Mouse (Mus musculus) thymus, postnatal 0 days (tissue): ENCODE results near the gene Araf. TPM values are rescaled to one million over a fixed set of nuclear protein-coding genes. Genes with fewer than 3 reads are reported as not detected.

Experiments
- DNase-seq: peaks from one replicate; pipeline ENCODE4 v3.0.0-alpha.2; 2015; ENCODE audit warnings: low spot score
- microRNA-seq: library from miRNA; unstranded; fragments of <30 nt; microRNA quantifications from one replicate; pipeline ENCODE4, GENCODE M21; 2016; ENCODE audit warnings: borderline number of aligned reads
- polyA plus RNA-seq: library from polyadenylated mRNA; unstranded; fragments of >200 nt; fragmentation: Nextera tagmentation; extraction: Ambion mirVana; gene quantifications from 2 replicates; pipeline ENCODE4 v1.2.1, GENCODE M21; 2015

The Araf gene
- polyA plus RNA-seq, 1 experiment from 2014 or later, result 81.8 TPM

DNA sequence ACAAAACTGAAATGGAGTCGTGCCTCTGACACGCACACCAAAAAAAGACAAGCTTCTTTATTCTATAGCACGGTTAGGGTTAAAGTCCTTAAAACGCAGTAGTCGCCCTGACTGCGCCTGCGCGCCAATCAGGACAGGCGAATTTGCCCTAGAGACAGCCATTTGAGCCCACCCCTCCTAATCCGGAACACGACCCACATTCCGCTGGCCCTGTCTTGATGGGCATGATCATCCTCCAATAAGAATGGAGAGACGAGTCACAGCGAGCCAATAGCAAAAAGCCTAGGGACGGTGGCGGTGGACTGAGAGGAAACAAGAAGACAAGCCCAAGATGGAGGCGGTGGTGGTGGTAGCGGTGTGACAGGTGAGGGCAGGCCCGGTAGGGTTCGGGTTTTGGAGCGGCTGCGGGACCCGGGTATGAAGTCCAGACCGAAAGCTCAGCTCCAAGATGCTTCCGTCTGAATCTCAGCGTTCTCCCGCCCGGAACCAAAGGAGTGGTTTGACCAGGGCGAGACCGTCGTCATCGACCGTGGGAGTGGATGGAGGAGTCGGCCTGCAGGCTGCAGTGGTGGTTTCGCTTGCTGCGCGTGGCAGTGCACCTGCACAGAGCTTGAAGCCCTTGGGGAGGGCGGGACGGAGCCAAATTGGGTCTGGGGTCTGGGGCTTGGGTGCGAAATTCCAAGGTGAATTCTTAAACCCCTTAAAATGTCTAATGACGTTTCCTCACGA lies 50.8 kb downstream of the Araf start:
- DNase-seq, result peak; percentile 95

DNA sequence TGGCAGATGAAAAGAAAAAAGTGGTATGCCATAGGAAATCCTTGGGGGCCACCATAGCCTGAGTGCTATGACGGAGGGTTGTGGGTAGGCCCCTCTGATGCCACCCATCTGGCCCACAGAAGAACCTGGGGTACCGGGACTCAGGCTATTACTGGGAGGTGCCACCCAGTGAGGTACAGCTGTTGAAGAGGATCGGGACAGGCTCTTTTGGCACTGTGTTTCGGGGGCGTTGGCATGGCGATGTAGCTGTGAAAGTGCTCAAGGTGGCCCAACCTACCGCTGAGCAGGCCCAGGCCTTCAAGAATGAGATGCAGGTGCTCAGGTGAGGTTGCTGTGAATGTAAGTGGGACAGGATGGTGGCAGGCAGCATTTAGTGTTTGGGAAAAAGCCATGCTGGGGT lies 56.2 kb downstream of the Araf start:
- DNase-seq, result no peak

- DNase-seq, result no peak
Observed at GRCm38 (mm10) chrX:20861453-20862104, 64.0 kb downstream of the Araf start.

GRCm38 (mm10) chrX:20862105-20863065 lies 64.8 kb downstream of the Araf start:
- DNase-seq, result no peak

DNA sequence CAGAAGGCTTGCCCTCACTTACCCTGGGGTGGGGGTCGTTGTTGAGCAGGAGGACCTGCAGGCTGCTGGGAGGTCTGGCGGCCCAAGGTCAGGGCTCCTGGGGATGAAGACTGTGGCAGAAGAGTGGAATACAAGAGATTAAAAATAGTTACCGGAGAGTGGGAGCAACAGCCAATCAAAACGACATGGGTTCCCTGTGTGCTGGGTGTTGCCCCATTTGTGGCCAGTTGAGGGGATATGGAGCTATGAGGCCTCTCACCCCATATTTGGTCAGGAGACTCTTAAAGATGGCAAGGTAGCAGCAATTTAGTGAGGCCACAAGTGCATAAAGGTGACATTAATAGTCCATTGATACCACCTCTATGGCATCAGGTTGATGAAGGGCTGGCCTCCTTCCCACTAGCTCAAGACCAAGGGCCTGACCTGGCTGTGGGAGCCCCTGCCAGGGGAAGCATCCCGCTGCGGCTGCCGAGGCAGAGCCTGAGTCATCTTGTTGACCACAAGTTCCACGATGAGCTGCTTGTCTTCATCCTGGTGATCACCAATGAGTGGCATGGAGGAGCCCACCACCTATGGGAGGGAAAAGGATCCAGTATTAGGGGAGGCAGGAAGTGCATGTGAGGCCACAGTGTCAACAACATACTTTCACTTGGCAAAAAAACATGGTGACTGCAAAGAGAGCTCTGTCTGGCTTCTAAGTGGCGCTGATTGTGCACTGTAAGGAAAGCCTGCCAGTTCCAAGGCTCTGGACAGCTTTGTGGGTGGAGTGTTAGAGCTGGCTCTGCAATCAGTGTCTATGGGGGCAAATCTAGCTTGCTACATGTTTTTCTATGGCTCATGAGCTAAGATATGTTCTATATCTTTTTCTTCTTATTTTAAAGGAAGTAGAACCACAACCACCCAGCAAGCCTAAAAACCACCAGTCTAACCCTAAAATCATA lies 65.8 kb downstream of the Araf start:
- no peak for DNase-seq

- no peak for DNase-seq
Observed at GRCm38 (mm10) chrX:20868091-20868490, 70.5 kb downstream of the Araf start.

DNA sequence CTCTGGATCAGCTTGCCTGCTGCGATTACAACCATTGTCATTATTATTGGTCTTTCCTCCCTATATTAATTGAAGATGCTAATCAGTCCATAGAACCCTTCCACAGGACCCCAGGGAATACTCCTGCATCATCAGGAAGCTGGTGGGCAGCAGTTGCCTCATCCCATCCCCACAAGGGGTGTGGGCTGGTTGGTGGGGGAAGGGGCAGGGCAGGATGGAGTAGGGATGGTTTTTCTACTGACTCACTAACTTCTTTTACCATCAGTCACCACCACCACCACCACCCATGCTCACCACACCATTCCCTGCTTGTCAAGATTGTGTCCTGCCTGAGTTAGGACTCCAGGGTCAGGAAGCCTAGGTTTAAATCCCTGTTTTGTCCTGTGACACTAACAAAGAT lies 71.6 kb downstream of the Araf start:
- no peak for DNase-seq

- DNase-seq, result no peak
Observed at GRCm38 (mm10) chrX:20869962-20870513, 72.4 kb downstream of the Araf start, which contains the start of gene Timp1. Gene Timp1, plus strand, starts transcription at chrX:20870166.

- no peak for DNase-seq
Observed at GRCm38 (mm10) chrX:20872928-20873500, 75.4 kb downstream of the Araf start.

- no peak for DNase-seq
Observed at GRCm38 (mm10) chrX:20875241-20875640, 77.6 kb downstream of the Araf start.

GRCm38 (mm10) chrX:20910074-20910473 lies 112.5 kb downstream of the Araf start:
- DNase-seq, result no peak

Small RNAs within 50 kb of the gene (microRNA-seq; reads per million reads assigned to microRNA genes)
- gene Gm24824, result not detected
- gene Mir5617, result not detected

Other genes starting within 250 kb of the Araf start
- gene Rgn, start 248.0 kb upstream of the Araf start, polyA plus RNA-seq, result 0.37 and 0.38 TPM in 2 replicates
- 43.8 and 49.8 TPM in 2 replicates for gene Rbm10, start 180.3 kb upstream of the Araf start, polyA plus RNA-seq
- gene Ndufb11, start 180.2 kb upstream of the Araf start, polyA plus RNA-seq, result 343 and 357 TPM in 2 replicates
- gene Uba1, start 139.5 kb upstream of the Araf start, polyA plus RNA-seq, result 135 and 139 TPM in 2 replicates
- 36.0 and 40.2 TPM in 2 replicates for gene Cdk16, start 109.9 kb upstream of the Araf start, polyA plus RNA-seq
- 22.5 and 25.8 TPM in 2 replicates for gene Usp11, start 93.9 kb upstream of the Araf start, polyA plus RNA-seq
- 7.0 and 7.8 TPM in 2 replicates for gene Timp1, start 72.4 kb downstream of the Araf start, polyA plus RNA-seq
- gene Syn1, start 123.2 kb downstream of the Araf start, polyA plus RNA-seq, result 0.04 TPM in 1 of 2 replicates, not detected in the other
- 22.5 and 25.6 TPM in 2 replicates for gene Cfp, start 133.7 kb downstream of the Araf start, polyA plus RNA-seq
- 4.6 and 4.8 TPM in 2 replicates for gene Elk1, start 152.8 kb downstream of the Araf start, polyA plus RNA-seq
- gene Uxt, start 164.2 kb downstream of the Araf start, polyA plus RNA-seq, result 111 and 112 TPM in 2 replicates